Mouse (Mus musculus) forebrain, postnatal 0 days (tissue): ENCODE measurements around the gene Ppp4r4. TPM values are rescaled to one million over a fixed set of nuclear protein-coding genes. Genes with fewer than 3 reads are reported as not detected.
A peak's percentile ranks its signal among the peaks of the same experiment; 100 is the strongest.

ENCODE experiments used
- ATAC-seq: fragments of 200-750 bp; cut with Nextera tagmentation; 2 replicates; pipeline ENCODE4 v1.8.0; 2017; ENCODE audit warnings: mild to moderate bottlenecking, moderate library complexity
- DNase-seq: peaks from one replicate; pipeline ENCODE4 v3.0.0-alpha.2; 2015
- H3K27ac ChIP-seq: fragments of 300-500 bp; sonication (generic); 2 replicates; pipeline ENCODE4 v1.5.1; 2014; ENCODE audit warnings: low read depth, mild to moderate bottlenecking, antibody characterized with exemption, low read length, moderate library complexity, mixed read lengths
- H3K27me3 ChIP-seq: fragments of 300-500 bp; sonication (generic); 2 replicates; pipeline ENCODE4 v1.6.1; 2014; ENCODE audit warnings: mild to moderate bottlenecking, low read length, mixed read lengths; ENCODE audit not compliant: insufficient read depth
- H3K36me3 ChIP-seq: fragments of 300-500 bp; sonication (generic); 2 replicates; pipeline ENCODE4 v1.6.1; 2014; ENCODE audit warnings: mild to moderate bottlenecking, moderate library complexity; ENCODE audit not compliant: insufficient read depth
- H3K4me1 ChIP-seq: fragments of 300-500 bp; sonication (generic); 2 replicates; pipeline ENCODE4 v1.6.1; 2014; ENCODE audit warnings: antibody characterized with exemption; ENCODE audit not compliant: insufficient read depth
- H3K4me2 ChIP-seq: fragments of 300-500 bp; sonication (generic); 2 replicates; pipeline ENCODE4 v1.6.1; 2014; ENCODE audit warnings: low read depth, mild to moderate bottlenecking, moderate library complexity
- H3K4me3 ChIP-seq: fragments of 300-500 bp; sonication (generic); 2 replicates; pipeline ENCODE4 v1.5.1; 2014; ENCODE audit warnings: low read depth, low read length, mixed read lengths
- H3K9ac ChIP-seq: fragments of 300-500 bp; sonication (generic); 2 replicates; pipeline ENCODE4 v1.6.1; 2014; ENCODE audit warnings: mild to moderate bottlenecking
- H3K9me3 ChIP-seq: fragments of 300-500 bp; sonication (generic); 2 replicates; pipeline ENCODE4 v1.6.1; 2016; ENCODE audit warnings: low read length
- CTCF ChIP-seq: sonication (generic); IDR thresholded peaks from 2 replicates; pipeline ENCODE4 v1.5.1; 2016; ENCODE audit warnings: antibody characterized with exemption, control low read depth, low read depth
- WGBS: fragments of 180-500 bp; shearing (Covaris S2); extraction: QIAGEN DNeasy Blood & Tissue Kit; methylation state at CpG from one replicate; pipeline ENCODE4 v1.1.7; 2014; 5-methylcytosine and 5-hydroxymethylcytosine counted together
- polyA plus RNA-seq: library from polyadenylated mRNA; unstranded; fragments of >200 nt; fragmentation: Nextera tagmentation; extraction: Ambion mirVana; gene quantifications from 2 replicates; pipeline ENCODE4 v1.2.1, GENCODE M21; 2015
- total RNA-seq: library from RNA; depleted of rRNA; stranded (reverse); fragments of >200 nt; gene quantifications from 2 replicates; pipeline ENCODE4 v1.2.3, GENCODE M21; 2014

Gene Ppp4r4
- total and polyA plus RNA-seq, 2 experiments from 2014 or later = 3.4 to 12.4 TPM

DNA sequence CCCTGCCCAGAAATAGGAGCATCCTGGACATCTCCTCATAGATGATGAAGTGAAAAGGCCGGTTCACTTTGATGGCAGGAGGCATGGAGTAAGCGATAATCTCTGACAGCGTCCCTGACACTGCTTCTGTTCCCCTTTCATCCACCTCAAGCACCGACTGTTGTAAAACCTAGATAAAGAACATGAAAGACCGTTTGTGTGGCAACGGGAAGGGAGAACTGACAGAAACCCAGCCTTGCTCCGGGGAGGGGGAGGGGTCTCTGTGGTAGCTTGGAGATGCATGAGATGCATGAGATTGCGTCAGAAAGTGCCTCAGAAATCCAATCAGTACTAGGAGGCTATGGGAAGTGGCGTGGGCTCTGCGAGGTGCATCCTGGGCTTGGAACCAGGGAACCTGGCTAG is 84.8 kb downstream of the Ppp4r4 start:
- no peaks in the 10 kb centered on the region for H3K4me1 ChIP-seq
- H3K9me3 ChIP-seq = no peaks in the 10 kb centered on the region
- H3K4me2 ChIP-seq = no peak overlapping the region
- H3K27ac ChIP-seq = no peak overlapping the region
- DNase-seq = no peak
- no peak overlapping the region for H3K4me3 ChIP-seq
- H3K36me3 ChIP-seq = no peaks in the 10 kb centered on the region
- no peak overlapping the region for H3K9ac ChIP-seq
- no peak for TF ChIP-seq CTCF
- ATAC-seq = no peak
- WGBS = 89% methylated on average over 10 of the region's 10 CpGs
- no peaks in the 10 kb centered on the region for H3K27me3 ChIP-seq

DNA sequence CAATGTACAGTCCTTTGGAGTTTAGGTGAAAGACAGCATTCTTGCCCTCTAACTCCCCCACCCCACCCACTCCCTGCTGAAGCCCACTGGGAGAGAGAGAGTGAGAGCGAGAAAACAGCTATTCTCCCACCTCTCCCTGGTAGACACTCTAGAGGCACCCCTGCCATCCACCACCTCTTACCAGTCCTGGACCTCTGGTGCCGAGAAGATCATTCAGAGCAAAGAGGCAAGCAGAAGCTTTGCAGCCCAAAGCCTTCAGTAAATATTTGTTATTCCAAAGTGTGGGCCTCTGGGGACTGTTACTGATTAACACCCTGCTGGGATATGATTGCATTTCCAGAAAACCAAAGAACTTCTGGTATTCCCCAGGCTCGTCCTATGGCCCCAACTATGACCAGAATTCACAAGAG is 99.1 kb downstream of the Ppp4r4 start, which contains the start of gene Serpina10:
Gene Serpina10, minus strand, starts transcription at position 242 of the 410 bp plus-strand sequence.
- Histone ChIP-seq H3K4me2 (no peak within 1 kb of the TSS), H3K9ac (no peak within 1 kb of the TSS), H3K4me3 (no peak within 1 kb of the TSS), H3K27me3 (no peaks in the 10 kb centered on the region), H3K9me3 (no peaks in the 10 kb centered on the region), H3K4me1 (no peaks in the 10 kb centered on the region), H3K27ac (no peak within 1 kb of the TSS), H3K36me3 (no peaks in the 10 kb centered on the region)
- no peak for ATAC-seq
- no peak for TF ChIP-seq CTCF
- no peak for DNase-seq
- WGBS = 72% methylated on average over 3 of the region's 3 CpGs

DNA sequence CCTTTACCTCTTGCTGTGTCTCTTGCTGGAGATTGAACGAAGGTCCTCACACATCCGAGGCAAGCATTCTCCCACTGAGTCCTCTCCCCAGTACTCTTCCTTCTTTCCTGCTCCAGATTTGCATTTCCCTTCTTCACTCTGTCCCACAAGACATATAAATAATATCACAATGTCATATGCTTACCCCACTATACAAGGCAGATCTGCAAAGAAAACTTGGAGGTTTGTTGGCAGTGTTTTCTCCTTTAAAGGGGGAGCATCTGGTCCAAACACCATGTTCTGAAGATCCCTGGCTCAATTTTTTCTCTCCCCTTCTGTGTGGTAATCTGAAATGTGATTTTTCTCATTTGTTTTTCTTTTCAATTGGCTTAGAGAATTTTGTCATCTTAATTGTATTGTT is 102.3 kb downstream of the Ppp4r4 start:
- Histone ChIP-seq H3K9ac (no peak overlapping the region), H3K27me3 (no peaks in the 10 kb centered on the region), H3K27ac (no peak overlapping the region), H3K9me3 (no peaks in the 10 kb centered on the region), H3K4me3 (no peak overlapping the region), H3K4me2 (no peak overlapping the region), H3K36me3 (no peaks in the 10 kb centered on the region), H3K4me1 (no peaks in the 10 kb centered on the region)
- peak; percentile 90 for ATAC-seq
- DNase-seq = peak; percentile 61
- TF ChIP-seq CTCF = no peak
- WGBS = 61% methylated on average over 2 of the region's 2 CpGs

DNA sequence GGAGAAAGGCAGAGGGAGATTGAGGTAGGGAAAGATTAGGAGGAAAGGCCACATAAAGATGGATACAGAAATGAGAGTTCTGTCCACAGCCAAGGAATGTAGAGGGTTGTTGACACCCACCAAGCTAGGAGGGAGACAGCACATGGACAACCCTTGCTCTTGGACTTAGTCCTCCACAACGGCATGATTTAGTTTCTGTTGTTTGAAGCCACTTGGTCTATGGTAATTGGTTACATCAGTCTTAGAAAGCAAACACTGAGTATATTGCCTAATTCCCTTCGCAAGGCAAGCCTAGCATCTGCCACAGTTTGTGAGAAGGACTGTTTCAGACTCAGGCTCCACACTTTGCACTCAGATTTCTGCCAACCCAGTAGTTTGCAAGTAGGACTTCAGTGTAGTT is 103.8 kb downstream of the Ppp4r4 start:
- Histone ChIP-seq H3K36me3 (no peaks in the 10 kb centered on the region), H3K4me1 (no peaks in the 10 kb centered on the region), H3K27ac (no peak overlapping the region), H3K4me2 (no peak overlapping the region), H3K27me3 (no peaks in the 10 kb centered on the region), H3K9me3 (no peaks in the 10 kb centered on the region), H3K9ac (no peak overlapping the region), H3K4me3 (no peak overlapping the region)
- ATAC-seq (no peak), DNase-seq (no peak)
- no peak for TF ChIP-seq CTCF
- 69% methylated on average over 2 of the region's 2 CpGs for WGBS

DNA sequence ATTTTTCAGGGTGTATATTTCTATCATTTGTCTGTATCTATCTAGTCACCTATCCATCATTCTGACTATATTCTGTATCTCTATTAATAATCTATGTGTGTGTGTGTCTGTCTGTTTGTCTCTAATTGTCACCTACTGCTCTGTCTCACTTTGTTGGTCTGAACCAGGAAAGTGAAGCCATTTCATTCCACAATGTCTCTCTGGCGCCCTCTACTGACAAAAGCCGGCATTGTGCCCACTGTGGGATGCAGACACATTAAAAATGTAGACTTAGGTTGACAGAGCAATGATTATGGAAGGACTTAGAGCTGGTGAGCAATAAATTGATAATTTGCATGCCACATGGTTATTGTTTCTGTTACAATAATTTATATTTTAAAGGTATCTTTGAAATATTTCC is 111.3 kb downstream of the Ppp4r4 start:
- 0% methylated on average over 2 of the region's 2 CpGs for WGBS
- ATAC-seq (peak; percentile 48; the same call in 1 of the 2 replicates), DNase-seq (peak; percentile 87)
- no peak overlapping the region for H3K4me2 ChIP-seq
- H3K4me3 ChIP-seq = no peak overlapping the region
- no peak overlapping the region for H3K9ac ChIP-seq
- peak; percentile 93 for TF ChIP-seq CTCF
- no peaks in the 10 kb centered on the region for H3K4me1 ChIP-seq
- H3K9me3 ChIP-seq = no peaks in the 10 kb centered on the region
- H3K36me3 ChIP-seq = no peaks in the 10 kb centered on the region
- H3K27me3 ChIP-seq = no peaks in the 10 kb centered on the region
- H3K27ac ChIP-seq = no peak overlapping the region

DNA sequence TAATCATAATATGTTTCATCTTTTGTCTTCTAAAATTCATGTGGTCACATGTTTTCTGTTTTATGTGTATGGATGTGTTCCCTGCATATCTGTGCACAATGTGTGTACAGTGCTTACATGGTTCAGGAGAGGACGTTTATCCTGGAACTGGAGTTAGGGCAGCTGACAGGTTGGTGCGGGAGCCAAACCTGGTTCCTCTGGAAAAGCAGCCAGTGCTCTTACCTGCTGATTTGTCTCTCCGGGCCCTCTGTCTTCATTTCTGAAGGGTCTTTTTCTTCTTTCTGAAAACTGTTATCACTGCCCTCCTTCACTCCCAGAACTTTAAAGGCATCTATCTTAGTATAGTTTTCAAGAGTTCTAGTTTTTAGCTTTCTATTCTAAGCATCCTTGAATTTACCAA is 111.7 kb downstream of the Ppp4r4 start:
- no peaks in the 10 kb centered on the region for H3K27me3 ChIP-seq
- no peak for ATAC-seq
- H3K9me3 ChIP-seq = no peaks in the 10 kb centered on the region
- WGBS = 74% methylated on average over 3 of the region's 3 CpGs
- H3K9ac ChIP-seq = no peak overlapping the region
- no peaks in the 10 kb centered on the region for H3K36me3 ChIP-seq
- no peak overlapping the region for H3K4me2 ChIP-seq
- DNase-seq = no peak
- no peak overlapping the region for H3K27ac ChIP-seq
- no peak for TF ChIP-seq CTCF
- no peaks in the 10 kb centered on the region for H3K4me1 ChIP-seq
- H3K4me3 ChIP-seq = no peak overlapping the region

DNA sequence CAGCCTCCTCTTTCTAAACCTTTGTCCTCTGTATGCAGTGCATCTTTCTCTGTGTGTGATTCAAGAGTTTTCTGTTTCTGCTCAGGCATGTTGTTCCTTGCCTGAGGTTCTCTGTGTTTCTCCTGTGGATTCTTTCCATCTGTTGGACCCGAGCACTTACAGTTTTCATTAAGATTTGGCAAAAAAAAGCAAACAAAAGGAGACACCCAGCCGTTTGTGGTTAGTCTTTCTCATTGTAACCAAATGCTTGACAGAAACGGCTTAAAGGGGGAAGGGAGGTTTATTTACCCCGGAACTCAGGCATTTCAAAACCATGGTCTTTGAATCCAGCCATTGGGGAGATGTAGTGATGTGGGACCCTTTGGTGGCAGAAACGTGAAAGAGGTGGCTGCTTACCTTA is 112.5 kb downstream of the Ppp4r4 start:
- no peak overlapping the region for H3K9ac ChIP-seq
- H3K4me2 ChIP-seq = no peak overlapping the region
- DNase-seq (no peak), ATAC-seq (no peak)
- WGBS = 37% methylated on average over 5 of the region's 5 CpGs
- H3K4me3 ChIP-seq = no peak overlapping the region
- no peak for TF ChIP-seq CTCF
- no peaks in the 10 kb centered on the region for H3K9me3 ChIP-seq
- H3K27me3 ChIP-seq = no peaks in the 10 kb centered on the region
- H3K36me3 ChIP-seq = no peaks in the 10 kb centered on the region
- H3K4me1 ChIP-seq = no peaks in the 10 kb centered on the region
- H3K27ac ChIP-seq = no peak overlapping the region

DNA sequence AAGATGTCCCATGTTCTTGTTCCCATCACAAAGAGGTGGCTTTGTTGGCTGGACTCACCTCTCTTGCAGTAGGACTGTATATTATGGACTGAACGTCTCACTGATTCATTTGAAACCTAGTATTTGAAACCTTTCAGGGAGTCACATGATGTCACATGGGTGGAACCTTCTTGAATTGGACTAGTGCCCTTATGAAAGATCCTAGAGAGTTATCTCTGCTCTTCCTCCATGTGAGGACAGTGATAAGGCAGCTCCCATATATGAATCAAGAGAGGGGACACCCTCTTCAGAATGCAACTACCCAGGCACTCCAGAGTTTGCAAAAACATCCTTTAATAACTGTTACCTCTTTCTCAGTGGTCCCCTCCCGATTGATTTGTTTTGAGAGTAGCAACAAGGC is 114.2 kb downstream of the Ppp4r4 start:
- no peaks in the 10 kb centered on the region for H3K36me3 ChIP-seq
- no peak overlapping the region for H3K9ac ChIP-seq
- H3K9me3 ChIP-seq = 0 out of 2 replicates have a peak, but pooled peaks cover 3% of the 10 kb centered on the region
- H3K4me2 ChIP-seq = no peak overlapping the region
- no peaks in the 10 kb centered on the region for H3K27me3 ChIP-seq
- ATAC-seq (no peak), DNase-seq (no peak)
- H3K27ac ChIP-seq = no peak overlapping the region
- H3K4me1 ChIP-seq = no peaks in the 10 kb centered on the region
- no peak overlapping the region for H3K4me3 ChIP-seq
- TF ChIP-seq CTCF = no peak
- 76% methylated on average over 2 of the region's 2 CpGs for WGBS
